Mouse (Mus musculus) megakaryocyte, adult 5-6 weeks (primary cell): ENCODE data around the gene Spns2. TPM values are rescaled to one million over a fixed set of nuclear protein-coding genes. Genes with fewer than 3 reads are reported as not detected.
"Not testable (repeated sequence)": the region's sequence is repeated elsewhere in the genome, so short reads cannot be mapped to it uniquely, and the experiment has no call there.

ENCODE experiments used
- ATAC-seq: 2 replicates; pipeline ENCODE4 v1.8.0; 2016; ENCODE audit warnings: mild to moderate bottlenecking, inconsistent platforms; ENCODE audit not compliant: poor library complexity, severe bottlenecking
- total RNA-seq, 2 experiments: library from RNA; stranded (forward) in 1 of 2; stranded (reverse) in 1 of 2; fragments of 153-499, 151-499 nt in 1 of 2; fragments of 221-1000, 200-1000 nt in 1 of 2; gene quantifications; 2 replicates each; pipeline versions ENCODE4 v1.2.3 to v1.2.4; 2015 to 2017

The Spns2 gene
- total RNA-seq, 2 experiments from 2014 or later, result 0.15 to 2.9 TPM

- not testable (repeated sequence) for ATAC-seq
These were observed 49.1 kb downstream of the Spns2 start for GRCm38 (mm10) chr11:72440597-72440964.

- ATAC-seq, result no peak
These were observed 51.3 kb downstream of the Spns2 start for GRCm38 (mm10) chr11:72438411-72438810.

GRCm38 (mm10) chr11:72436756-72437650, 52.7 kb downstream of the Spns2 start:
- no peak for ATAC-seq

- ATAC-seq, result no peak
These were observed 53.4 kb downstream of the Spns2 start for GRCm38 (mm10) chr11:72436271-72436670.

GRCm38 (mm10) chr11:72435694-72436045, 54.0 kb downstream of the Spns2 start:
- ATAC-seq, result no peak

GRCm38 (mm10) chr11:72434963-72435693, 54.6 kb downstream of the Spns2 start, which contains the start of gene Ggt6:
Ggt6 (plus strand) TSS chr11:72435526.
- no peak for ATAC-seq

GRCm38 (mm10) chr11:72430311-72431068, 59.2 kb downstream of the Spns2 start:
- not testable (repeated sequence) for ATAC-seq

- peak; percentile 99 for ATAC-seq
These were observed 60.4 kb downstream of the Spns2 start for GRCm38 (mm10) chr11:72429288-72429690.

- peak; percentile 81 for ATAC-seq
These were observed 61.0 kb downstream of the Spns2 start for GRCm38 (mm10) chr11:72428694-72429093.

- ATAC-seq, result no peak
These were observed 62.8 kb downstream of the Spns2 start for GRCm38 (mm10) chr11:72426884-72427283.

- ATAC-seq, result no peak
These were observed 64.5 kb downstream of the Spns2 start for GRCm38 (mm10) chr11:72425201-72425600.

GRCm38 (mm10) chr11:72423686-72424085, 66.0 kb downstream of the Spns2 start:
- ATAC-seq, result no peak

- peak; percentile 47; the same call in 1 of the 2 replicates for ATAC-seq
These were observed 68.0 kb downstream of the Spns2 start for GRCm38 (mm10) chr11:72421518-72422278.

GRCm38 (mm10) chr11:72420460-72421122, 69.1 kb downstream of the Spns2 start:
- no peak for ATAC-seq

- ATAC-seq, result no peak
These were observed 70.7 kb downstream of the Spns2 start for GRCm38 (mm10) chr11:72419006-72419405.

- no peak for ATAC-seq
These were observed 71.5 kb downstream of the Spns2 start for GRCm38 (mm10) chr11:72418227-72418626.

- no peak for ATAC-seq
These were observed 72.3 kb downstream of the Spns2 start for GRCm38 (mm10) chr11:72417376-72417775.

- no peak for ATAC-seq
These were observed 73.0 kb downstream of the Spns2 start for GRCm38 (mm10) chr11:72416666-72417065.

GRCm38 (mm10) chr11:72415155-72415554, 74.5 kb downstream of the Spns2 start:
- no peak for ATAC-seq
